Mouse (Mus musculus) bone marrow, adult 2 months (tissue): ENCODE measurements at regions not wholly inside any gene's neighbourhood (a gene's known extent, or its start where the extent isn't known, plus 50 kb on each side); places are given as distances from the start of the nearest gene placed in this dataset.

Experiments
- CTCF ChIP-seq: fragments of 200-500 bp; IDR thresholded peaks from 2 replicates; pipeline ENCODE4 v1.5.1; 2011; ENCODE audit warnings: low read length, control low read depth; ENCODE audit not compliant: control insufficient read depth, insufficient read depth
- POLR2A ChIP-seq: fragments of 200-500 bp; IDR thresholded peaks from 2 replicates; pipeline ENCODE4 v1.6.1; 2011; ENCODE audit warnings: low read depth, mild to moderate bottlenecking, control low read depth, low read length, borderline replicate concordance; ENCODE audit not compliant: control insufficient read depth

- no peak for TF ChIP-seq CTCF
- TF ChIP-seq POLR2A = no peak
Observed at GRCm38 (mm10) chr10:37637001-37637562, 498.4 kb upstream of the Marcks start.
